Mouse (Mus musculus) v-Abl transformed pro-B cells (cell line): ENCODE results near the gene Gm20388.

Experiments
- in situ Hi-C, 2 experiments: fragments of 400-800 bp; cut with MboI; formaldehyde crosslinking; loops; one replicate each; pipeline ENCODE4 v1.15.1; 2025; ENCODE audit not compliant: unreplicated experiment in 2 of 2

Gene Gm20388

DNA sequence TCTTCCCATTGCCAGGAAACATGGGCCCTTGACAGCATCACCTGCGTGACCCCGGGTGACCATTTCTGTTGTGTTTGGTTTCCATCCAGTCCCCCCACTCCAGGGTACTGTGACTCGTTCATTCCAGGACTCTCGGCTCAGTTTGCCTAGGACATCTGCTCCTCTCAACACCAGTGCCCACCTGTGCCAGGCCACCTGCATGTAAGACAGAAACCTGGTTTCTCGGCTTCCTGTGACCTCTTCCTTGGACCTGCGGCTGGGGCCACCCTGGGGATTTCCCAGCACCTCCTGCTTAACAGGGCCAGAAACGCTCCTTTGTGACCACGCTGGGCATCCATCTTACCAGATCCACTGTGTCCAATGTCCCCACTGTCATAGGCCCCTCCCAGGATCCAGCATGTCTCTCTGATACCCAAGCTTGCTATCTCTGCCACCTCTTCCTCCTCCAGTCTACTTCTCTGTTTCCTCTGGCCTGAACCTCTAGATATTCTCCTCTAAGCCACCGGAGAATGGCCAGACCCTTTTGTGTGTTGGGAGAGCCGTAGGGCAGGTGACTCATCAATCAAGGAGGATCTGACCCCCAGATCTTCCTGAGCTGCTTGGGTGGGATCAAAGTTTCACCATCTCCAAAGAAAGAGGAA is 2807.3 kb downstream of the Gm20388 start:
- in situ Hi-C loops = loop anchor here in 1 of 2 experiments (10.0 kb wide), 1 partner anchor 93 kb away; the partner anchor contains the start of gene Pabpn1l

DNA sequence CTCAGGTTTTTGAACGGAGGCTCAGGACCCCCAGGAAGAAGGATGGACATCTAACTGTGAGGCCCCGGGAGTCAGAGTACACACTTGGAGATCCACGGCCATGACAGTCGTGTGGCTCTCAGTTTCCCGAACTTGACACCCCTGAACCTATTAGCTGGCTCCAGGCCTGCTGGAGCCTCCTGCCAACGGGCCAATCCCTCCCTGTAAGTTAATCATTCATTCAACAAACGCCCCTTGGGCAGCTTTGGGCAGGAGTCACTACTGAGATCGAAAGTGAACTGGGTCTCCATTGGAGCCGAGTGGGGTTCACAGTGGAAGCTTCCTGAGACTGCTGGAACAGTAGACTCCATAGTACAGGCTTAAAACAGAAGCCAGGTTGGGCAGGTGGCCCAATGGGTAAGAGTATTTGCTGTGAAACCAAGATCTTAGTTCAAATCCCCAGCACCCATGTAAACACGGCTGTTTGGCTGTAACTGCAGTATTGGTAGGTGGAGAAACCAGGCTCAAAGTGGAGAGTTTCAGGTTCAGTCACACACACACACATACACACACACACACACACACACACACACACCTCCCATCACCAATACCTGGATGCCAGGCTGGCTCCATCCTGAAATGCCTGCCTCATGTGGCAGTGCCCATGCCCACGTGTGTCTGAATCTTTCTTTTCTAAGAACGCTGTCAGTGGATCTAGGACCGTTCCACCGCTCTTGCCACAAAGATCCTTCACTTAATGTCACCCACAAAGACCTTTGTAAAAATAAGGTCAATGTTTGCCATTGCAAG is 2808.3 kb downstream of the Gm20388 start:
- in situ Hi-C loops = loop anchor here in 1 of 2 experiments (10.0 kb wide), 1 partner anchor 94 kb away; the partner anchor contains the start of gene Pabpn1l

DNA sequence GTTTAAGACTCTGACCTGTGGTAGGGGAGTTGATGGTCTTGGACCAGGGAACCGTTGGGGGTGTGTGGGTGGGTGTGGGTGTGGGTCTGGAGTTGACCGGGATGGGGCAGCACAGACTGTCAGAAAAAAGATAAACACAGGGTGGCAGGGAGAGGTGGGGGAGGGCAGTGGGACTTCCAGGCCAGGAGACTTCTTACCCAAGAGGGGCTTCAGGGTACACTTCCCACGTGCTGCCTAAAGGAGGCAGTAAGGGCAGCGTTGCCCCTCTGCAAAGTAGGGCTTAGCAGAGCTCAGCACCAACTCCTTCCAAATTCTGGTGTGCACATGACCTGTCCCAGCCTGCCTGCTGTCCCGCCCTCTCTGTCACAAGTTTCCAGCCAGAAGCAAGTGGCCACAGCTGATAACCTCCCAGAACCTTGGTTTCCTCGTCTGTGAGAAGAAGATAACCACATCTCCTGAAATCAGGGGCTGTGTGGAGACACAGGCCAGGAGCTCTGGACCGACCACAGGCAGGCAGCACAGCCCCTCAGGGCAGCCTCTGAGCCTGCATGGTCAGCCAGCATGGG is 2808.9 kb downstream of the Gm20388 start:
- in situ Hi-C loops = loop anchor here in 1 of 2 experiments (10.0 kb wide), 1 partner anchor 95 kb away; the partner anchor contains the start of gene Pabpn1l

DNA sequence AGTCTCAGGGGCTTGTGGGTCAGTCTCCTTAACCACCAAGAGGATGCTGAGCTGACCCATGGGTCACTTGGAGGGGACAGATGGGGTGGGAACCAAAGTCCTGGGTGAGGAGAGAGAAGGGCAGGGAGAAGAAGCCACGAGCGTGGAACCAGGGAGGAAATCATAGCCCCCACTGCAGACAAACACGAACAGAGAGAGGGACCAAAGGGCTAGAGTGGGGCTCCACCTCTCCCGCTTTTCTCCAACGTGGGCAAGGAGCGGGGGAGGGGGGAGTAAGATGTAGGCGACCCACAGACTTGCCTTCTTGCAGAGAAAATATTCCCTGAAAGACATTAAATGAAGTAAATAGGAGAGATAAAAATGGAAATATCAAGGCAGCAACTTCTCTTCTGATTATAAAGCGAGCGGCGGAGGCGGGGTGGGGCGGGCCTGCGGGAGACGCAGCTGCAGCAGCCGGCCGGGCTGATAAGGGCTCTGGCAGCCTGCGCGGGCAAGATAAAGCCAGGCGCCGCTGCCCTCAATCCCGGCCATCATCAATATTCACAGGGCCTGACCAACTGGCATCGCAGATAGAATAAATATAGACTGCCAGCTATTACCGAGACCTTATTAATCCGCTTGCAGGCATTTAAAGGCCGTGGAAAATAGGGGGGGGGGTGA is 2809.6 kb downstream of the Gm20388 start:
- in situ Hi-C loops = no loop called here

DNA sequence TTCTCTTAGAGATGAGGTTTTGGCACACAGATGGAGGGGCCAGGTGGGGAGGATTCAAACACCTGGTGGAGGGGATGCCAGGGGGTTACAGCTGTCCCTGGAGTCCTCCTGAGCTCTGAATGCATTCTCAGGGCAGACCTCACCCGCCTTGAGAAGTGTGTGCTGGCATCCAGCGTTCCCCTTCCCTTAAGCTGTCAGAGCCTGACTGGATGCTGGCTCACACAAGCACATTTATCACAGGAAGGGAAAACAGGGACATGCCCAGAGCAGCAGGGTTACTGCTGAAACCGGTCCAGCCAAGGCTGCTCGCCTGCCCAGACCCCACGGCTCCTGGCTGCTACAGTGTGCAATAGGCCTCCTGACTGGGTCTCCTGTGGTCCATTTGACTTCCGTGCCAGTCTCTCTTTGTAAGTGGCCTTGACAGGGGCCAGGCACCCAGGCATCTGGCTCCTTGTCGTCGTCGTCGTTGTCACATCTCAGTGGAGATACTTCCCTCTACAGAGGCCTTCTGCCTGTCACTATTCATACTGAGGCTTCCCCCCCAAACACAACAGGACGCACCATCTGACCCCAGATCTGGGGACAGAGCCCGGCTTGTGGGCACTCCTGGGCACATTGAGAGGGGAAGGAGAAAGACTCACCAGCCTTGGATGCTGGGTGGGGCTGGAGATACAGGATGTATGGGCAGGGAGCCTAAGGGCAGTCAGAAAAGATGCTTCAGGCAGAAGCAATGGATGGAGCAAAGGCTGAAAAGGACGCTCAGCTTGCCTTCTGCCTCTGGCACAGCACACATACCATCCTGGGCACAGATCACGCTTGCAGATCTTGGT is 2810.4 kb downstream of the Gm20388 start:
- in situ Hi-C loops = no loop called here

DNA sequence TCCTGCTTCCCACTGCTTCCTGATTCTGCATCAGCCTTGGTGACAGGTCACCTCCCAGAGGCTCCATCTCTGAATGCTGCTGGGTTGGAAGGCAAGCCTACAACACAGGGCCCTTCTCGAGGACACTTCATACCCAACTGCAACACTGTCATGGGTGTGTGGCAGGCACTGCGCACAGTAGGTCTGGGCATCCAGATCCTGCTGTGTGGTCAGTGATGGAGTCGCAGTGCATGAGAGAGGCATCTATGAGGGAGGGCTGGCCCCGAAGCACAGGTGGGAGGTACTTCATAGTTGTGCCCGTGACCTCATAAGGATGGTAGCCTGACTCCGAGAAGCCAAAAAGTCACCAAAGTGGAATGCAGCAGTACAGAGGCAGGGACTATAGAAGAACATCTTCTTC is 2814.5 kb downstream of the Gm20388 start:
- in situ Hi-C loops = no loop called here

DNA sequence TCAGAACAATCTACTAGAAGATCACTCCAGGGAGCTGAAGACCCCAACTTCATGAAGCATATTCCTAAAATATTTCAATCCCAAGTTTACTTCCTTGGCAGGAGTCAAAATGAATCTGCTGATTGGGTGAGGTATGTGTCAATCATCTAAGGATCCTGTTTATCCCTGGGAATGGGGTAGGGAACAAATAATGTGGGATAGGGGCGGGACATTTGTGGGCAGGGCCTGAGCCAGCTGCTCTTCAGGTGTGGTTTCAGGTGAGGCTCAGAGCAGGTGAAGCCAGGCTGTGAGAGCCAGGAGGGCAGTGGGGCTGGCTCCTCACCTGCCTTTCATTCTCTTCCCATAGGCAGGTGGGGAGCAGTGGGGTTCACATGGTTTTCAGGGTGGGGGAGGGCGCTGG is 2816.1 kb downstream of the Gm20388 start:
- in situ Hi-C loops = no loop called here

DNA sequence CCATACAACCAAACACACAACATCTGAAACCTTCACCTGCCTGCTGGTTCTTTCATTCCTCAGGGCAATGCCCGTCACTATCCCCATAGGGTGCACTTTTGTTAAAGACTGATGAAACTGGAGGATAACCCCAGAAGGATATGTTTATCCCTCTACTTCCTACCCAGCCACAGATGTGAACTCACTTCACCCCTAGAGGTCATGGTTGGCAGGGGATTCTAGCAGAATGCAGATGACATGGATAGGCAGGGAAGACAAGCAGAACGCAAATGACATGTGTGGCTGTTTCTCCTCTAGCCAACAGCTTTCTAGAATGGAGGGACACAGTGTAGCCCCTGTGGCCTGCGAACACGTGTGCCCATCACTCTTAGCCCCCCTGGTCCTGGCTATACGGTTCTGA is 2816.8 kb downstream of the Gm20388 start:
- in situ Hi-C loops = no loop called here

DNA sequence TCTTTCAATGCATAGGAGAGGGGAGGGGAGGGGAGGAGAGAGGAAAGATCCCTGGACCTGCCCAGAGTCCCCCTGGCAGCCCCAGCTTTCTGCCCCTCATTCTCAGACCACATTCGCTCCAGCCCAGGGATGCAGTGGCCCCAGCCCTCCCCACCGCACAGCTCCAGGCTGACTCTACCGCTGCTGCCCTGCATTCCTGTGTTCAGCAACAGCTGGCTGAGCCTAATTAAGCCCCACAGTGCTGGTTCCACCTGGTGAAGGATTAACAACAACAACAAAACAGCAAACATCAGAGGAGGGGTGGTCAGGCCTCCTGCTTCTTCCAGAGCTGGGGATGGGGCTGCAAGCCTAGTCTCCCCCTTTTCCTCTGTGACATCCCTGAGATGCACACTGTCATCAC is 2818.0 kb downstream of the Gm20388 start:
- in situ Hi-C loops = no loop called here

DNA sequence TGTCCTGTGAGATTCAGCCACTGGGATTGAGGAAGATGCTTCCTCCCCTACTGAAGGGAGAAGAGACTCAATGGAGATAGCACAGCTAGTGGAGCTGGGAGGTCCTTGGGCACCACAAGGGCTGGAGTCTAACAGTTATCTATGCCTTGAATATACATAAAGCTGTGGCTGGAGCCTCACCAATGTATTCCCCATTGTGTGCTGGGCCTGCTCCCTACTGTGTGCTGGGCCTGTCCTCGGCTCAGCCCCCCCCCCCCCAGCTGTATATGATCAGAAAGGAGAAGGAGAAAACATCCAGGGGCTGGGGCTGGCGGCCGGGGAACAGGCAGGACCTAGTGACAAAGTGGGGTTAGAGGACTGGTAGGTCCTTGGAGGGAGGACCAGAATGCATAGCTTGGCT is 2824.5 kb downstream of the Gm20388 start:
- in situ Hi-C loops = no loop called here

DNA sequence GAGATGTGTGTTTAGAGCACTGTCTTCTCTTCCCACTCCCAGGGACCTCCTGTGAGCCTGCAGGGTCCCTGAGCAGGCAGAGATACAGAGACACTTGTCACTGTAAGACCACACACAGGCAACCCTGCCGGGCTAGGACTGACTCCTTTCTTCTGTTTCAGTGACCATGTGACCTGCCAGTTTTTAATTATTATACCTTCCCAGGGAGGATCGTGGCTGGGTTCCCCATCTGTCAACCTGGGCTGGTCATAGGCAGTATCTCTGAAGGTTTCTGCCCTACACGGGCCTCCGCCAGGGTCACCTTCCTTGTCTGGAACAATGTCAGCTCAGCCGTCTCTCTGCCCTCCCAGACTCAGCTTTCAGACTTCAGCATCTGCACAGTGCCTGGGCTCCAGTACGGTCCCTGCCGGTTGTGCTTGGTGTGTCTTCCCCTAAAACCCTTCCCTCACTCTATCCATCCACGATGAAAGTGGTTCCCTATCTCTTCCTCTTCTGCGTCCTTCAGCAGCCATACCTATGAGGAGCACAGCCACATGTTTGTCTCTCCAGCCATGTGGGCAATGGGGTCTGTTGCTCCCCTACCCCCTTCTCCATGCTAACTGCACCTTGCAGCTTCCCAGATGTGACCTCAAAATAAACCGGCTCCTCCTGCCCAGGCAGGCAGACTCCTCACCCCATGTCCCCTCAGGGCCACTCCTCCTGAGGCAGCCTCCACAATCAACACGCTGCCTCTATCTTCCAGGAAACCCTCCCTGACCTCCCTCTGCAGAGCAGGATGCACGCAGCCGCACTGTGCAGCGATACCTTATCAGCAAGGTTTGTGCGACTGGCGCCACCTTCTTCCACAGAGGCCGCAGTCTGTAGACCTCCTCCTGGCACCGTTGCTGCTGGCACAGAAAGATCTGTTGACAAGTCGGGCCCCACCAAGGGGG is 2825.2 kb downstream of the Gm20388 start:
- in situ Hi-C loops = no loop called here

DNA sequence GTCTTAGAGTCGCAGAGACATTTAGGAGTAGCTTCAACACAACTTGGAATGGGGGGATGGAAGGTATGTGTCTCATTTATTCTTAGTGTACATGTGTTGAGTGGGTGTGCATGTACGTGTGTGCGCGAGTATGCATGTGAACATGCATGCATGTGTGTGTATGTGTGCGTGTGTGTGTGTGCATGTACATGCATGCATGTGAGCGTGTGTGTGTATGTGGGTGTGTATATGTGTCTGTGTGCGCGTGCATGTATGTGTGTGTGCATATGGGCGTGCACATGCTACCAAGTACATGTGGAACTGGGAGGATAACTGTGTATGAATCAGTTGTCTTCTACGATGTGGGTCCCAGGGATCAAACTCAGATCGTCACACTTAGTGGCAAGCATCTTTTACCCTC is 2826.0 kb downstream of the Gm20388 start:
- in situ Hi-C loops = no loop called here

DNA sequence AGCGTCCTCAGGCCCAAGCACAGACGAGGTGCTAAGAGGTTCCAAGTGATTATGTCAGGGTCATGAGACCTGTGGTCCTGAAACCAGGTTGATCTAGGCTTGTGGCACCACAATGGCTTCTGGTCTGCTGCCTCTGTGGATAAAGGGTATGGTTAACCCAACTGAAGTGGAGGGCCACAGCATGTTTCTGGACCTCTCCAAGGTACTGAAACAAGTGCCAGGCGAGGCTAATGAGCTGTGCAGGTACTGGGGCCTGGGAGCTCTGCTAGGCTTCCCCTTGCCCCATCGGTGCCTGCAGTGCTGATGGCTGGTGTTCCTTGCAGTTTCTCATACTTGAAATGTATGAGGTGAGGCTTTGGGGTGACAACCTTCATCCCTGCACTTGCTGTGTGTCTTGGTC is 2826.4 kb downstream of the Gm20388 start:
- in situ Hi-C loops = no loop called here

DNA sequence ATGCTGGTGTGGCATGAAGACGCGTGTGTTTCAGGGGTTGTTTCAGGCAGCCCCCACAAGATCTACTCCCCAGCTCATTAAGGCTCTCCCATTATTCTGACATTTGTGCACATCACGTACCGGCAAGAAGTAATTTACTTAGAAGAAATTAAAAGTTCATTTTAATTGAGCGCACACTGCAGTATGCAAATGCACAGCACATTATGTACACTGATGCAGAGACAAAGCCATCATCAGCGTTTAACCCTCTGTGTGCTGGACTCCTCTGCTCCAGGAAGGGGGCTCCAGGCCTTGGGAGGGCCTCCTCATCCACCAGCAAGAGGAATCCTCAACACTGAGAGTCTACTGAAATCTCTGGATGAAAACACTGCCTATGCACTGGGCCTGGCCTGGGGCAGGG is 2827.2 kb downstream of the Gm20388 start:
- in situ Hi-C loops = no loop called here

DNA sequence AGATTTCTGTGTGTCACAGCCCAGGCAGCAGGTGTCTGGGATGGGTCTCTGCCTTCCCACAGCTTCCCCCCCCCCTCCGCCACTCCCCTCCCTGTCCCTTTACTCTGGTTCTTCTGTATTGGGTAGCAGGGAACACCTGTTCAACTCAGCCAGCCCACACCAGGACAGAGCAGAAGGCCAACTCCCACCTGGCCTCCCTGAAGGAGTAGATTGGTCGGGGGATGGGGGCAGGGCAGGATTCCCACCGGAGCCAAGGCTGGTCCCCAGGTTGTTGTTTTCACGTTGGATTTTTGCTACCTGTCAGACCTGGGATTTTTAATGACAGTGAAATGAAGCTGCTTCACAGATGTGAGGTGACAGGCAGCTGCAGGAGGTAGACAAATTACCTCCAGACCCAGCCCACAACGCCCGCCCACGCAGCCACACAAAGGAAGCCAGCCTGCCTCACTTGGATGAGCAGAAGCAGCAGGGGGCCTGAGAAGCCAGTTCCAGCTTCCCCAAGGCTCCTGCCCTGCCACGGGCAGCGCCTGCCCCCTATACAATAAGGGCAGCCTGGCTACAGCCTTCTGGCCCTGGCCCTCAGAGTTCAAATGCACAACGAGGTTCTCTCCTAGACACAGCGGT is 2828.6 kb downstream of the Gm20388 start:
- in situ Hi-C loops = no loop called here

DNA sequence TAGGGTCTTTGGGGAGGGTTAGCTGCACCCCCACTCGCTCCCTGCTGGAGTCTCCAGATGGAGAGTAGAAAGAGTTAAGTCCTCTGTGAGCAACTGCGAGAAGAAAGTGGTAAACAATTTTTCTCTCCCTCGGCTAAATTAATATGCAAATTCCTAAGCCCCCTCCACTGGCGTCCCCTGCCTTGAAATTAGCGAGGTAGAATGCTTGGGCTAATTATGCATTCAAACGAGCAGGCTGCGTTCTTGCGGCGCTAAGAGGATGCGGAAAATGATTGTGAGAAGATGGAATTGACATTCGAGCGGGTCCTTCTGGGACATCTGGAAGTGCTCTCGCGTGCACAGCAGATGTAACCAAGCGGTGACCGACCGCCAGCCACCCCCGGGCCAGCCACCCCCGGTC is 2831.8 kb downstream of the Gm20388 start:
- in situ Hi-C loops = no loop called here

DNA sequence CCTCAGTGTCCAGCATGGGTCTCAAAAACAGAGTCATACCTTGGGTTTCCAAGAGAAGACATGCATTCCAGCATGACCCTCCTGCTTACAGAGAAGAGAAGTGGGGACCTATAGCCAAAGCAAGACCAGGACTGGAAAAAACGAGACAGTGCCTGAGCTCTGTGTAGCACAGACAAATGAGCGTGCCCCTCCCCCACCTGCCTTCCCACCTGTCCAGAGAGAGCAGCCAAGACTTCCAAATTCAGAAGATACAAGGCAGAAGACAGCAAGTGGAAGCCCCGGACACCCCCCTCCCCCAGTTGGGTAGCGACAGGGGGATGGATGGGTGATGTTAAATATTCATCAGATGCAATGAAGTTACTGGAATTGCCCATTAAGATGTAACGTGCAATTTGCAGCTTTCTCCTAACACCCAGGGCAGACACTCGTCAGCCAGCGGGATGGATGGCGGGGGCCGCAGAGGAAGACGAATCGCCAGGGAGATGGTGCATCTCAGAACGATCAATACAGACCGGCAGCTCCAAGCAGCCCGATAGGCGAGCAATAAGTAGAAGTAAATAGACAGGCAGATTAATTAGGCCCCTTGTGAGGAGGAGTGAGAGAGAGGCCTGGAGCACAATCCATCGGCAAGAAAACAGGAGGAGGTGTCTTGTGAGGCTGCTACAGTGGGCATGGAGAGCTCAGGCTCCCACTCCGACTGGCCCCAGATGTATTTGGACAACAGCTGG is 2834.5 kb downstream of the Gm20388 start:
- in situ Hi-C loops = no loop called here

DNA sequence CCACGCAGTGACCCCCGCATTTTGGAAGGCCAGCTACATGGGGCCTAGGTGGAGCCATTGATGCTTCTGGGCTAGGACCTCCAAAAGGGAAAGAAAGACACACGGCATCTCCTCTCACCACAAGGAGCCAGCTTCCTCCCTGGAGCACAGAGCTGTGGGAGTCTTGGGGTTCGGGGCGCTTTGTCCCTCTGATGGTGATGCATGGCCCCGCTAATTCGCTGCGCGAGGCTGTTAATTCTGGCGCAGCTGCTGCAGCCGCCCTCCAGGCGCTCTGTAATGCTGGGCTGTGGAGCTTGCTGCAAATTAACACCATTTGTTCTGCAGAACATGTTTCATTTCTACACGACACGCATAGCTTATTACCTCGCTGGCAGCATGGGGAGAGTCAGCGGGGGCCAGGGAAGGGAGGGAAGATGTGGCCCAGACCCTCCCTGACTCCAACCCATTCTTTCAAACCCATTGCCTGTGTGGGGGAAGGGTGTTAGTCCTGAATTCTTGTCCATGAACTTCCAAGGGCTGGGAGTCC is 2835.2 kb downstream of the Gm20388 start:
- in situ Hi-C loops = no loop called here
